Mouse (Mus musculus): Measurements from ENCODE around the gene Slc40a1. TPM values are rescaled to one million over a fixed set of nuclear protein-coding genes. Genes with fewer than 3 reads are reported as not detected.

The Slc40a1 gene
- polyA plus RNA-seq, 1 experiment from 2014 or later = 16.4 TPM

- ATAC-seq (replicated peaks; ENCODE audit: insufficient number of reproducible peaks, low FRiP score, low TSS enrichment) = no peak
- H3K27ac ChIP-seq (ENCODE audit: low read depth, low read length) = no peak overlapping the region
- H3K4me1 ChIP-seq (ENCODE audit: control insufficient read depth, insufficient read depth, low read length) = no peaks in the 10 kb centered on the region
- H3K27me3 ChIP-seq (ENCODE audit: control insufficient read depth, insufficient read depth, low read length) = no peaks in the 10 kb centered on the region
- no peak overlapping the region for H3K4me3 ChIP-seq (ENCODE audit: low read depth, low read length)
- no peaks in the 10 kb centered on the region for H3K9me3 ChIP-seq (replicated peaks; ENCODE audit: control insufficient read depth, low read length)
- 75% methylated on average over 3 of the region's 3 CpGs for WGBS (ENCODE audit: insufficient replicate concordance)
- no peak overlapping the region for H3K9ac ChIP-seq (ENCODE audit: low read depth, low read length)
- no peak overlapping the region for H3K4me2 ChIP-seq
- H3K36me3 ChIP-seq (ENCODE audit: control insufficient read depth, insufficient read depth, low read length) = no peaks in the 10 kb centered on the region
These were observed 48.9 kb downstream of the Slc40a1 start for GRCm38 (mm10) chr1:45877463-45877862.

- ATAC-seq (replicated peaks; ENCODE audit: insufficient number of reproducible peaks, low FRiP score, low TSS enrichment) = no peak
- H3K36me3 ChIP-seq (ENCODE audit: control insufficient read depth, insufficient read depth, low read length) = no peaks in the 10 kb centered on the region
- WGBS (ENCODE audit: insufficient replicate concordance) = 83% methylated on average over 6 of the region's 6 CpGs
These were observed 49.7 kb downstream of the Slc40a1 start for GRCm38 (mm10) chr1:45876450-45877198.

GRCm38 (mm10) chr1:45875640-45876039 lies 50.7 kb downstream of the Slc40a1 start:
- H3K27ac ChIP-seq (ENCODE audit: low read depth, low read length) = no peak overlapping the region

More at GRCm38 (mm10) chr1:45876450-45877198, 49.7 kb downstream of the Slc40a1 start:
- H3K9ac ChIP-seq (ENCODE audit: low read depth, low read length) = no peak overlapping the region
- no peaks in the 10 kb centered on the region for H3K27me3 ChIP-seq (ENCODE audit: control insufficient read depth, insufficient read depth, low read length)
- H3K4me1 ChIP-seq (ENCODE audit: control insufficient read depth, insufficient read depth, low read length) = no peaks in the 10 kb centered on the region
- no peaks in the 10 kb centered on the region for H3K9me3 ChIP-seq (replicated peaks; ENCODE audit: control insufficient read depth, low read length)
- H3K4me3 ChIP-seq (ENCODE audit: low read depth, low read length) = no peak overlapping the region
- H3K27ac ChIP-seq (ENCODE audit: low read depth, low read length) = no peak overlapping the region
- H3K4me2 ChIP-seq = no peak overlapping the region

GRCm38 (mm10) chr1:45873250-45873649 lies 53.1 kb downstream of the Slc40a1 start:
- 0 out of 2 replicates have a peak, but pooled peaks have one; percentile 68 for ATAC-seq (replicated peaks; ENCODE audit: insufficient number of reproducible peaks, low FRiP score, low TSS enrichment)
- Histone ChIP-seq H3K27ac (ENCODE audit: low read depth, low read length) (no peak overlapping the region), H3K4me2 (no peak overlapping the region), H3K27me3 (ENCODE audit: control insufficient read depth, insufficient read depth, low read length) (no peaks in the 10 kb centered on the region), H3K36me3 (ENCODE audit: control insufficient read depth, insufficient read depth, low read length) (no peaks in the 10 kb centered on the region), H3K4me1 (ENCODE audit: control insufficient read depth, insufficient read depth, low read length) (peaks cover 4% of the 10 kb centered on the region; the same call in 1 of the 2 replicates), H3K9ac (ENCODE audit: low read depth, low read length) (no peak overlapping the region), H3K4me3 (ENCODE audit: low read depth, low read length) (no peak overlapping the region), H3K9me3 (replicated peaks; ENCODE audit: control insufficient read depth, low read length) (no peaks in the 10 kb centered on the region)
- 75% methylated on average over 2 of the region's 2 CpGs for WGBS (ENCODE audit: insufficient replicate concordance)

More at GRCm38 (mm10) chr1:45875640-45876039, 50.7 kb downstream of the Slc40a1 start:
- Histone ChIP-seq H3K9ac (ENCODE audit: low read depth, low read length) (no peak overlapping the region), H3K9me3 (replicated peaks; ENCODE audit: control insufficient read depth, low read length) (no peaks in the 10 kb centered on the region), H3K4me3 (ENCODE audit: low read depth, low read length) (no peak overlapping the region), H3K36me3 (ENCODE audit: control insufficient read depth, insufficient read depth, low read length) (no peaks in the 10 kb centered on the region), H3K4me2 (no peak overlapping the region), H3K4me1 (ENCODE audit: control insufficient read depth, insufficient read depth, low read length) (no peaks in the 10 kb centered on the region), H3K27me3 (ENCODE audit: control insufficient read depth, insufficient read depth, low read length) (no peaks in the 10 kb centered on the region)
- WGBS (ENCODE audit: insufficient replicate concordance) = 66% methylated on average over 2 of the region's 2 CpGs
- ATAC-seq (replicated peaks; ENCODE audit: insufficient number of reproducible peaks, low FRiP score, low TSS enrichment) = no peak

GRCm38 (mm10) chr1:45868479-45869137 lies 57.7 kb downstream of the Slc40a1 start:
- no peak for ATAC-seq (replicated peaks; ENCODE audit: insufficient number of reproducible peaks, low FRiP score, low TSS enrichment)
- Histone ChIP-seq H3K9ac (ENCODE audit: low read depth, low read length) (no peak overlapping the region), H3K4me1 (ENCODE audit: control insufficient read depth, insufficient read depth, low read length) (peaks cover 14% of the 10 kb centered on the region; the same call in 1 of the 2 replicates), H3K36me3 (ENCODE audit: control insufficient read depth, insufficient read depth, low read length) (no peaks in the 10 kb centered on the region), H3K27me3 (ENCODE audit: control insufficient read depth, insufficient read depth, low read length) (no peaks in the 10 kb centered on the region), H3K4me3 (ENCODE audit: low read depth, low read length) (no peak overlapping the region), H3K9me3 (replicated peaks; ENCODE audit: control insufficient read depth, low read length) (no peaks in the 10 kb centered on the region), H3K4me2 (no peak overlapping the region), H3K27ac (ENCODE audit: low read depth, low read length) (no peak overlapping the region)
- WGBS (ENCODE audit: insufficient replicate concordance) = 62% methylated on average over 3 of the region's 3 CpGs

DNA sequence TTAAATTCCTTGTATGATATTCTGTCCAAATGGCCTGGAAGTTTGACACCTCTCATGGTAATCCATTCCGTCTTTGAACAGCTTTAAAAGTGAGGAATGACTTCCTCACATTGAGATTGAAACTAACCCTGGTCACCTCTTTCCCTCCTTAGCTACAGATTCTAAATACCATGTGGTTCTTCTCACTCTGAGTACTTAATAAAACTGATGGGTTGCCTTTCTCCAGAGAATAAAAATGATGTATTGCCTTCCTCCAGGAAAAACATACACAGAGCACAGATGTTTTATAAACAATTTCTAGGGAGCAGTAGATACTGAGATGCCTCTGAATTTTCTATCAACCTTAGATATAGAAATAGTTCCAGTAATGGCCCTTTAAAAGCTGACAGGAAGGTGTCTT lies 58.3 kb downstream of the Slc40a1 start:
- Histone ChIP-seq H3K4me3 (ENCODE audit: low read depth, low read length) (no peak overlapping the region), H3K9ac (ENCODE audit: low read depth, low read length) (no peak overlapping the region), H3K9me3 (replicated peaks; ENCODE audit: control insufficient read depth, low read length) (0 out of 2 replicates have a peak, but pooled peaks cover 1% of the 10 kb centered on the region), H3K36me3 (ENCODE audit: control insufficient read depth, insufficient read depth, low read length) (no peaks in the 10 kb centered on the region), H3K4me1 (ENCODE audit: control insufficient read depth, insufficient read depth, low read length) (peaks cover 14% of the 10 kb centered on the region; the same call in 1 of the 2 replicates), H3K4me2 (no peak overlapping the region), H3K27ac (ENCODE audit: low read depth, low read length) (no peak overlapping the region), H3K27me3 (ENCODE audit: control insufficient read depth, insufficient read depth, low read length) (no peaks in the 10 kb centered on the region)
- ATAC-seq (replicated peaks; ENCODE audit: insufficient number of reproducible peaks, low FRiP score, low TSS enrichment) = no peak
- WGBS (ENCODE audit: insufficient replicate concordance) = 76% methylated on average over 1 of the region's 1 CpGs

DNA sequence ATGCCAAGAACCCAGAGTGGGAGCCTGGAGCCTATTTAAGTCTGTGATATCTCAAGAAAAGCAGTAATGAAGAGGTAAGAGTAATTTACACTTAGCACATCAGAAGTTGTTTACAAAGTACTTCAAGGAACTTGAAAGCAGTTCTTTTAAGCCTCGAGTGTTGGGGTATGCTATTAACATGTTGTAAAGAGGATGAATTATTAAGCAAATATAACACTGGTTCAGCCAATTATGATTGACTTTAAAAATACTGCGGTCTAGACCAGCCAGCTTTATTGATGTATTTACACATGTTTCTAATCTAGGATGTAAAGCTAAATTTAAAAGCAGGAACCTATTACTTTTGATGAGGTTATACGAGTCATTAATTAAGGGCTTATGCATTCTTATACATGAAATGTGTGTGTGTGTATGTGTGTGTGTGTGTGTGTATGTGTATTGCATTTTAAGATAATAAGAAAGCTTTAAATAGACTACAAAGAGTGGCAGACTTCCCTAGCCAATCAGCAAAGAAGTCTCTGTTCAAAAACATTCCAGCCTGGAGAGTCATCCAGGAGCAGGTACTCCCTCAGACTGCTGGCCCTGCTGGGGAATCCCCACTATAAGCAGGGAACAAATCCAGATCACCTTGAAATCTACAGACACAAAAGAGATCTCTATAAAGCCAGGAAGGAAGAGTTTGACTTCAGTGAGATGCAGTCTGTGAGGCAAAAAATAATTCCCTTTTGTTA lies 59.9 kb downstream of the Slc40a1 start:
- ATAC-seq (replicated peaks; ENCODE audit: insufficient number of reproducible peaks, low FRiP score, low TSS enrichment) = peak; percentile 42; the same call in 1 of the 2 replicates
- H3K4me1 ChIP-seq (ENCODE audit: control insufficient read depth, insufficient read depth, low read length) = peaks cover 14% of the 10 kb centered on the region; the same call in 1 of the 2 replicates
- H3K27me3 ChIP-seq (ENCODE audit: control insufficient read depth, insufficient read depth, low read length) = no peaks in the 10 kb centered on the region
- no peaks in the 10 kb centered on the region for H3K36me3 ChIP-seq (ENCODE audit: control insufficient read depth, insufficient read depth, low read length)
- H3K27ac ChIP-seq (ENCODE audit: low read depth, low read length) = no peak overlapping the region
- H3K4me3 ChIP-seq (ENCODE audit: low read depth, low read length) = no peak overlapping the region
- H3K9ac ChIP-seq (ENCODE audit: low read depth, low read length) = no peak overlapping the region
- 0 out of 2 replicates have a peak, but pooled peaks cover 3% of the 10 kb centered on the region for H3K9me3 ChIP-seq (replicated peaks; ENCODE audit: control insufficient read depth, low read length)
- 66% methylated on average over 3 of the region's 3 CpGs for WGBS (ENCODE audit: insufficient replicate concordance)
- H3K4me2 ChIP-seq = no peak overlapping the region

- no peak overlapping the region for H3K9ac ChIP-seq (ENCODE audit: low read depth, low read length)
- no peak for ATAC-seq (replicated peaks; ENCODE audit: insufficient number of reproducible peaks, low FRiP score, low TSS enrichment)
- no peak overlapping the region for H3K4me3 ChIP-seq (ENCODE audit: low read depth, low read length)
- H3K27me3 ChIP-seq (ENCODE audit: control insufficient read depth, insufficient read depth, low read length) = no peaks in the 10 kb centered on the region
- H3K36me3 ChIP-seq (ENCODE audit: control insufficient read depth, insufficient read depth, low read length) = no peaks in the 10 kb centered on the region
- H3K4me1 ChIP-seq (ENCODE audit: control insufficient read depth, insufficient read depth, low read length) = peaks cover 14% of the 10 kb centered on the region; the same call in 1 of the 2 replicates
- H3K27ac ChIP-seq (ENCODE audit: low read depth, low read length) = no peak overlapping the region
- H3K4me2 ChIP-seq = no peak overlapping the region
- 52% methylated on average over 5 of the region's 5 CpGs for WGBS (ENCODE audit: insufficient replicate concordance)
- 0 out of 2 replicates have a peak, but pooled peaks cover 3% of the 10 kb centered on the region for H3K9me3 ChIP-seq (replicated peaks; ENCODE audit: control insufficient read depth, low read length)
These were observed 60.6 kb downstream of the Slc40a1 start for GRCm38 (mm10) chr1:45865727-45866126.

Data from heart, embryonic 11.5 days (tissue).